ENCODE assay signal across 8 mouse cellular contexts in genomic region chrX:50604995-50605394, GRCm38 (mm10).
DNase-seq lines count a peak whose midpoint lies in the region; ATAC-seq and TF ChIP-seq lines count a peak whose summit lies in the region.
"Not testable (repeated sequence)": the region's sequence is repeated elsewhere in the genome, so short reads cannot be mapped to it uniquely, and the experiment has no call there.

No protein-coding gene starts in this region.

- intact Hi-C loops in heart, adult 2 months (cut with DNase I): not testable (repeated sequence)

- H3K79me2 ChIP-seq in heart, adult 2 months (replicated peaks; ENCODE audit: control insufficient read depth, insufficient read depth, low read length): not testable (repeated sequence)

- not testable (repeated sequence) for TF ChIP-seq POLR2A in heart, adult 2 months (IDR thresholded peaks at IDR 0.05; ENCODE audit: insufficient read depth, low read depth, low read length)

- H3K9ac ChIP-seq in heart, adult 2 months (ENCODE audit: low read depth, low read length); hindbrain, embryonic 16.5 days (ENCODE audit: low read depth, low read length); lung, embryonic 15.5 days; midbrain, embryonic 16.5 days (ENCODE audit: low read depth, low read length): not testable (repeated sequence)

- H3K4me3 ChIP-seq in heart, adult 2 months: peak overlapping the region; percentile 36
- H3K4me3 ChIP-seq in hindbrain, embryonic 16.5 days (ENCODE audit: low read length); lung, embryonic 15.5 days; midbrain, embryonic 16.5 days (ENCODE audit: low read depth, low read length): not testable (repeated sequence)

- WGBS in heart, adult 2 months: 60% methylated on average over 4 of the region's 4 CpGs
- WGBS in hindbrain, embryonic 16.5 days: 51% methylated on average over 4 of the region's 4 CpGs
- 66% methylated on average over 4 of the region's 4 CpGs for WGBS in lung, embryonic 15.5 days
- WGBS in midbrain, embryonic 16.5 days: 64% methylated on average over 4 of the region's 4 CpGs

- not testable (repeated sequence) for H3K4me1 ChIP-seq in heart, adult 2 months (ENCODE audit: control insufficient read depth, insufficient read depth, low read length); hindbrain, embryonic 16.5 days (ENCODE audit: control insufficient read depth, insufficient read depth, low read depth, low read length); lung, embryonic 15.5 days; midbrain, embryonic 16.5 days (ENCODE audit: control insufficient read depth, insufficient read depth, low read length)

- peak; percentile 53 for TF ChIP-seq CTCF in heart, adult 2 months (IDR thresholded peaks at IDR 0.05)

- peak; percentile 52 for DNase-seq in 416B (ENCODE audit: low read depth)
- peak; percentile 80 for DNase-seq in adrenal gland, postnatal 14 days
- DNase-seq in heart, adult 2 months: peak; percentile 7 to 92
- peak; percentile 84 for DNase-seq in layer of hippocampus, adult 9-10 months (ENCODE audit: low spot score)
- peak; percentile 14 to 88 for DNase-seq in spleen, postnatal 4 days (ENCODE audit: low spot score in 2 of 2)

- peak overlapping the region; percentile 69 for H3K27ac ChIP-seq in heart, adult 2 months
- not testable (repeated sequence) for H3K27ac ChIP-seq in hindbrain, embryonic 16.5 days (ENCODE audit: low read depth, low read length); lung, embryonic 15.5 days
- 0 out of 2 replicates have a peak overlapping the region, but pooled peaks have one; percentile 38 for H3K27ac ChIP-seq in midbrain, embryonic 16.5 days (ENCODE audit: low read length)

- not testable (repeated sequence) for H3K9me3 ChIP-seq in hindbrain, embryonic 16.5 days (ENCODE audit: control insufficient read depth, low read length); lung, embryonic 15.5 days; midbrain, embryonic 16.5 days (replicated peaks; ENCODE audit: control insufficient read depth, low read length, poor library complexity, severe bottlenecking)

- TF ChIP-seq EP300 in heart, adult 2 months (IDR thresholded peaks at IDR 0.05; ENCODE audit: insufficient read depth, low read depth, low read length): not testable (repeated sequence)

- H3K27me3 ChIP-seq in heart, adult 2 months (ENCODE audit: control insufficient read depth, insufficient read depth, low read length); hindbrain, embryonic 16.5 days (replicated peaks; ENCODE audit: control insufficient read depth, insufficient read depth, low read length); lung, embryonic 15.5 days; midbrain, embryonic 16.5 days (ENCODE audit: control insufficient read depth, insufficient read depth, low read depth, low read length): not testable (repeated sequence)

- H3K4me2 ChIP-seq in hindbrain, embryonic 16.5 days (ENCODE audit: low read length): peak overlapping the region; percentile 23; the same call in 1 of the 2 replicates
- peak overlapping the region; percentile 38 for H3K4me2 ChIP-seq in lung, embryonic 15.5 days
- not testable (repeated sequence) for H3K4me2 ChIP-seq in midbrain, embryonic 16.5 days (ENCODE audit: low read length)

- not testable (repeated sequence) for H3K36me3 ChIP-seq in heart, adult 2 months (ENCODE audit: control insufficient read depth, insufficient read depth, low read length); hindbrain, embryonic 16.5 days (ENCODE audit: control insufficient read depth, insufficient read depth, low read length); lung, embryonic 15.5 days; midbrain, embryonic 16.5 days (ENCODE audit: control insufficient read depth, insufficient read depth, low read length)

- ATAC-seq in hindbrain, embryonic 16.5 days; midbrain, embryonic 16.5 days: not testable (repeated sequence)
- 0 out of 2 replicates have a peak, but pooled peaks have one; percentile 20 for ATAC-seq in lung, embryonic 15.5 days (ENCODE audit: borderline replicate concordance, extremely low read depth, low FRiP score, low TSS enrichment)
